Mouse (Mus musculus) G1E (cell line): ENCODE results near the gene Gpr39. TPM values are rescaled to one million over a fixed set of nuclear protein-coding genes. Genes with fewer than 3 reads are reported as not detected.

Experiments used
- ATAC-seq: 2 replicates; pipeline ENCODE4 v1.8.0; 2016; ENCODE audit warnings: mild to moderate bottlenecking; ENCODE audit not compliant: insufficient number of reproducible peaks, poor library complexity, low FRiP score, severe bottlenecking; ENCODE audit errors: extremely low read depth
- DNase-seq: peaks from one replicate; pipeline ENCODE4 v3.0.0; 2012; ENCODE audit warnings: low spot score
- H3K27me3 ChIP-seq: 2 replicates; pipeline ENCODE4 v1.6.1; 2012; ENCODE audit warnings: mild to moderate bottlenecking, low read length, inconsistent platforms; ENCODE audit not compliant: insufficient read depth
- H3K36me3 ChIP-seq: replicated peaks from 2 replicates; pipeline ENCODE3; 2012; ENCODE audit warnings: mild to moderate bottlenecking, inconsistent platforms
- H3K4me1 ChIP-seq: 2 replicates; pipeline ENCODE4 v1.6.1; 2012; ENCODE audit warnings: low read depth, low read length, inconsistent platforms, mixed read lengths; ENCODE audit not compliant: insufficient read depth
- H3K4me3 ChIP-seq: 2 replicates; pipeline ENCODE4 v1.5.1; 2012; ENCODE audit warnings: low read depth, mild to moderate bottlenecking, inconsistent platforms, low read length, moderate library complexity, mixed read lengths
- H3K9me3 ChIP-seq: replicated peaks from 2 replicates; pipeline ENCODE4 v1.6.1; 2012; ENCODE audit warnings: inconsistent platforms
- CTCF ChIP-seq: IDR thresholded peaks from 2 replicates; pipeline ENCODE4 v1.5.1; 2012; ENCODE audit warnings: low read depth, low read length, inconsistent platforms, mixed read lengths
- GATA1 ChIP-seq: IDR thresholded peaks from 2 replicates; pipeline ENCODE4 v1.6.1; 2012; ENCODE audit warnings: borderline replicate concordance, low read length, inconsistent platforms, mixed read lengths
- GATA2 ChIP-seq: IDR thresholded peaks from 2 replicates; pipeline ENCODE4 v1.6.1; 2012; ENCODE audit warnings: low read depth, low read length, inconsistent platforms, borderline replicate concordance
- POLR2AphosphoS5 ChIP-seq: IDR thresholded peaks from 2 replicates; pipeline ENCODE4 v1.6.1; 2012; ENCODE audit warnings: low read depth, low read length, inconsistent platforms; ENCODE audit not compliant: insufficient replicate concordance
- TAL1 ChIP-seq: conservative IDR thresholded peaks from 2 replicates; pipeline ENCODE4 v1.6.1; 2012; ENCODE audit warnings: low read depth, low read length, inconsistent platforms, mixed read lengths
- polyA plus RNA-seq: library from polyadenylated mRNA; stranded (reverse); fragments of >175 nt; gene quantifications from 2 replicates; pipeline ENCODE4 v1.2.3, GENCODE M21; 2012
- total RNA-seq, 2 experiments: library from RNA; stranded (forward) in 1 of 2; stranded (reverse) in 1 of 2; fragments of 200-1000 nt in 1 of 2; fragments of >200 nt in 1 of 2; fragmentation: Nextera tagmentation in 1 of 2; gene quantifications; 2 replicates each; pipeline ENCODE4 v1.2.3; 2014 to 2017

Gene Gpr39
- total and polyA plus RNA-seq, 3 experiments, result 0.22 TPM; not detected in 2

DNA sequence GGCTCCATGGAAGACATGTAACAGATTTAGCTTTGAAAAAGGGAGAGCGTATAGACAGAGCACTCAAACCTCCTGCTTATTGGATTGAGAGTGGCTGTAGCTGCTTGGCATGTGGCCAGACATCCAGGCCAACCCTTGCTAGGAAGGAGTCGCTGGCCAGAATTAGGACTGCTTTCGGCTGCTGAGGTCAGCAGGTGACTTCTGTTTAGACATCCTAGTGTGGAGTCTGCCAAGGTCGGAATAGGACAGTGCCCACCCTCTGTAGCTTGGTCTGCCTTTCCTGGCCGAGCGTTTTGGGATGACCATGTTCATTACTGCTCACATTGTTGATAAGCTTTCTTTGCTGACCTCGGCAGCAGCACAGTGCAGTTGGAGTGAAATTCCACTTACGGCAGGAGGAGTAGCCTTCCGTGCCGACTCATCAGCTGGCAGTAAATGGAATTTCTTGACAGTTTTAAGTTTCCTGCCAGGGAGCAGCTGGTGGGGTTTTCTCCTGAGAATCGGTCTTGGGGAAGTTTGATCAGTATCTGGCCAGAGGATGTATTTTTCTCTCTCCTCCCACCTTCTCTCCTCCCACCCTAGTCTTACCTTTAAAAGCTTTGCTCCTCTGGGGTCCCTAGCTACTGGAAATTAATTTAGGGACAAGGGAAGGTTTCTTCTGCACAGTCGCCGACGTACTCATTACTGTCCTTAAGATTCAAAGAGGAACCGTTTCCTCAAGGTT is 83.3 kb downstream of the Gpr39 start:
- Histone ChIP-seq H3K9me3 (peaks cover 11% of the 10 kb centered on the region), H3K27me3 (no peaks in the 10 kb centered on the region), H3K36me3 (no peaks in the 10 kb centered on the region), H3K4me1 (no peaks in the 10 kb centered on the region), H3K4me3 (no peak overlapping the region)
- TF ChIP-seq TAL1, result no peak
- TF ChIP-seq GATA1, result no peak
- TF ChIP-seq POLR2AphosphoS5, result no peak
- no peak for TF ChIP-seq CTCF
- no peak for TF ChIP-seq GATA2
- DNase-seq (no peak), ATAC-seq (no peak)

DNA sequence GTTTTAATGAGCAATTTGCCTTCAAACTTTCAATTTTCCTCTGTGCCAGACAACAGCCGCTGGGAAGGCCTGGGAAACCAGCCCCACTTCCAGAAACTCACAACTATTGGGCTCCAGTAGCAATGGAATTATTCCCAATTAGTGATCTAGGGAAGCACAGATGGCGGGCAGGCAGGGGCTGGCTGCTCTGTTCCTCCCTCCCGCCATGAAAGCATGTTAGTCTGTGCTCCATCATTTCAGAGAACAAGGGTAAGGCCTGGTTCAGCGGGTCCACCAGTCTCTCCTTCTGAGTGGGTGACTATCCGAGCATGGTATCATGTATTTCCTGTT is 83.9 kb downstream of the Gpr39 start:
- ATAC-seq, result no peak
- H3K27me3 ChIP-seq, result no peaks in the 10 kb centered on the region
- no peak for DNase-seq
- no peaks in the 10 kb centered on the region for H3K4me1 ChIP-seq
- no peak overlapping the region for H3K4me3 ChIP-seq
- H3K9me3 ChIP-seq, result peaks cover 9% of the 10 kb centered on the region
- no peak for TF ChIP-seq POLR2AphosphoS5
- no peaks in the 10 kb centered on the region for H3K36me3 ChIP-seq

DNA sequence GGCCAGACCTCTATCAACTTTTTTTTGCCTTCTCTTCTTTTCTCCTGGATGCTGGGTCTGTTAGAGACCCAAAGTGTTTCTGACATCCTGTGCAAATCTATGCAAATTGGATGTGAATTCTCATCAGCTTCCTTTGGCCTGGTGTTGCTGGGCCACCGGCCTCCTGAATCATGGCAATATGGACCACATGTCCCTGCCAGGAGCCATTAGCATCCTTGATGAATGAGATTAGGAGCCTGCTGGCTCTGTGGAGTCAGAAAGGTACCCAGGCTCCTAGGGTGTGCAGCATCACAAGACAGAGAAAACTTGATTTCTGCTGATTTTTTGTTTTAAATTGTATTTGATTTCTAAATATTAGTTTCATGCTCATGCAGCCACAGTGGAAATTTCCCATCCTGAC is 85.3 kb downstream of the Gpr39 start:
- no peak overlapping the region for H3K4me3 ChIP-seq
- no peak for TF ChIP-seq POLR2AphosphoS5
- no peak for TF ChIP-seq TAL1
- no peak for TF ChIP-seq CTCF
- TF ChIP-seq GATA2, result no peak
- no peak for TF ChIP-seq GATA1
- DNase-seq (no peak), ATAC-seq (no peak)
- no peaks in the 10 kb centered on the region for H3K36me3 ChIP-seq
- H3K9me3 ChIP-seq, result peaks cover 11% of the 10 kb centered on the region
- H3K27me3 ChIP-seq, result no peaks in the 10 kb centered on the region
- H3K4me1 ChIP-seq, result no peaks in the 10 kb centered on the region

DNA sequence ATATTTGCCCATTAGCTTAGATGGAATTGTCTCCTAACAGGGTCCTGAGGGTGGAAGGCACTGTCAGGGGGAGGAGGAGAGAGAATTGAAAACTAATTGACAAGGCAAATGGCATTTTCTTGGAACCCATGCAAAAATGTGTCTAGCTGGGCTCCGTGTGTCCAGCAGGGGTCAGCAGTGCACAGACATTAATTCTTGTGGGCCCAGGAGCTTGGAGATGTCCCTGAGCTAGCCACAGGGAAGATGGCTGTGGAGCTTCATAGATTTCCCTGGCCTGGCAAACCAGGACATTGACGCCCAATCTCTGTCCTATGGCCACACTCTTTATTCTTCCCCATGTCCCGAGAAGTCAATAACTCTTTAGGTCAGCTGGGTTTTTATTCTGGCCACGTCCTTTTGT is 113.0 kb downstream of the Gpr39 start:
- ATAC-seq (no peak), DNase-seq (peak; percentile 13)
- Histone ChIP-seq H3K9me3 (peaks cover 38% of the 10 kb centered on the region), H3K4me1 (no peaks in the 10 kb centered on the region), H3K4me3 (no peak overlapping the region), H3K36me3 (no peaks in the 10 kb centered on the region), H3K27me3 (no peaks in the 10 kb centered on the region)
- TF ChIP-seq CTCF, result peak; percentile 21; the same call in 1 of the 2 replicates
- no peak for TF ChIP-seq POLR2AphosphoS5
- TF ChIP-seq GATA2, result no peak

DNA sequence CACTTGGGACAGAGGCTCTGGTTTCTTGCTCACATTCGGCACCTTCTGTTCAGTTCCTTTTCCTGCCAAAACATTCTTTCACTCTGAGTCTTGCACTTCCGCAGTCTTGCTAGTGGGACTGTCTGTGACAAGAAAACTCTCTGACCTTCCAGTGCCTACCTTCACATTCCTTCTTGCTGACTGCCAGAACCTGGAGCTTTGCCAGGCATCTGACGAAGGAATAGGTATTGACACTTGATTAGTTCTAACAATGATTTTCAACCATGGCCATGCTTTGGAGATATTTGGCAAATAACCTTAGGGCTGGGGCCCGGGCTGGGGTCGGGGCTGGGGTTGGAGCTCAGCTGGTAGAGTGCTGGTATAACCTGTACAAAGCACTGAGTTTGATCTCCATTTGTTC is 123.7 kb downstream of the Gpr39 start:
- Histone ChIP-seq H3K4me3 (no peak overlapping the region), H3K27me3 (no peaks in the 10 kb centered on the region), H3K36me3 (no peaks in the 10 kb centered on the region), H3K4me1 (no peaks in the 10 kb centered on the region), H3K9me3 (peaks cover 30% of the 10 kb centered on the region)
- TF ChIP-seq TAL1 (no peak), CTCF (no peak), GATA1 (no peak), POLR2AphosphoS5 (no peak), GATA2 (no peak)
- ATAC-seq (no peak), DNase-seq (no peak)

DNA sequence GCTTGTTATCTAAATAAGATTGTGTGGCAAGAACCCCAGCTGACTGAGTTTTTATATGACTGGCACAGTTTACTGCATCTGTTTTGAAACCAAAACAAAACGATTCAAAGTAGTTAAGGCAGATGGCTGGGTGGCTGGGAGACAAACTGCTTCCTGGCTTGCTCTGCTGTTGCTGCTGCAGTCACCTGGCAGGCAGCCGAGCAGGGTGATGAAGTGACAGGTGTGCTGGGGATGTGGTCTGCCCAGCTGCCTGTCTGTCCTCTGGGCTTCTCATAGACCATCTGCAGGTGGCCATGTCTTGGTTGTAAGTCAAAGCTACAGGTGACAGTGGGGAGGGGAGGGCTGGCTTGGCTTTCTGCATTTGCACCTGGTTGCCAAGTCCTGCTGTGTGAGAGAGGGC is 131.6 kb downstream of the Gpr39 start:
- Histone ChIP-seq H3K4me1 (no peaks in the 10 kb centered on the region), H3K9me3 (peaks cover 19% of the 10 kb centered on the region), H3K4me3 (no peak overlapping the region), H3K27me3 (no peaks in the 10 kb centered on the region; the same call in 1 of the 2 replicates), H3K36me3 (no peaks in the 10 kb centered on the region)
- no peak for TF ChIP-seq CTCF
- ATAC-seq (no peak), DNase-seq (no peak)
